Mouse (Mus musculus) myocyte (in vitro differentiated cells): ENCODE results near the gene Fbxo21. TPM values are rescaled to one million over a fixed set of nuclear protein-coding genes. Genes with fewer than 3 reads are reported as not detected.
A peak's percentile ranks its signal among the peaks of the same experiment; 100 is the strongest.

Experiments
- H3K27me3 ChIP-seq: one replicate; pipeline ENCODE4 v1.6.1; 2011; ENCODE audit not compliant: control insufficient read depth, insufficient read depth, insufficient read length
- H3K36me3 ChIP-seq: one replicate; pipeline ENCODE4 v1.6.1; 2011; ENCODE audit not compliant: control insufficient read depth, insufficient read depth
- H3K4me2 ChIP-seq: one replicate; pipeline ENCODE4 v1.6.1; 2011; ENCODE audit warnings: low read depth, control low read depth
- H3K4me3 ChIP-seq: one replicate; pipeline ENCODE4 v1.5.1; 2011; ENCODE audit warnings: mild to moderate bottlenecking, control low read depth, moderate library complexity
- H3K79me2 ChIP-seq: one replicate; pipeline ENCODE4 v1.6.1; 2011; ENCODE audit not compliant: control insufficient read depth, insufficient read depth
- H3ac ChIP-seq: one replicate; pipeline ENCODE4 v1.6.1; 2011; ENCODE audit not compliant: control insufficient read depth, insufficient read length
- CEBPB ChIP-seq: IDR thresholded peaks from 2 replicates; pipeline ENCODE4 v1.6.1; 2011; ENCODE audit warnings: mild to moderate bottlenecking, moderate library complexity; ENCODE audit not compliant: poor library complexity, insufficient read depth, severe bottlenecking
- E2F4 ChIP-seq: IDR thresholded peaks from one replicate; pipeline ENCODE4 v1.6.1; 2011; ENCODE audit warnings: mild to moderate bottlenecking, control low read depth, moderate library complexity; ENCODE audit not compliant: insufficient read depth
- MAX ChIP-seq: IDR thresholded peaks from one replicate; pipeline ENCODE4 v1.6.1; 2011; ENCODE audit warnings: low read depth, mild to moderate bottlenecking, control low read depth
- MYOD1 ChIP-seq, 3 experiments: IDR thresholded peaks; one replicate each; pipeline ENCODE4 v1.6.1; 2011; ENCODE audit warnings: control low read depth in 2 of 3, low read depth in 2 of 3, mild to moderate bottlenecking in 2 of 3, moderate library complexity in 1 of 3; ENCODE audit not compliant: insufficient read length in 2 of 3, control insufficient read depth in 1 of 3
- MYOG ChIP-seq, 3 experiments: IDR thresholded peaks; one replicate each; pipeline ENCODE4 v1.6.1; 2011; ENCODE audit warnings: control low read depth in 2 of 3, low read depth in 2 of 3, mild to moderate bottlenecking in 2 of 3; ENCODE audit not compliant: insufficient read length in 2 of 3, control insufficient read depth in 1 of 3, insufficient read depth in 1 of 3
- POLR2A ChIP-seq: IDR thresholded peaks from one replicate; pipeline ENCODE4 v1.6.1; 2011; ENCODE audit warnings: low read depth, mild to moderate bottlenecking, control low read depth, moderate library complexity; ENCODE audit not compliant: insufficient read length
- POLR2AphosphoS2 ChIP-seq: IDR thresholded peaks from one replicate; pipeline ENCODE4 v1.6.1; 2011; ENCODE audit warnings: low read depth, control low read depth; ENCODE audit not compliant: insufficient read length
- REST ChIP-seq: IDR thresholded peaks from one replicate; pipeline ENCODE4 v1.6.1; 2011; ENCODE audit warnings: mild to moderate bottlenecking, control low read depth, moderate library complexity; ENCODE audit not compliant: insufficient read depth, insufficient read length
- SRF ChIP-seq: IDR thresholded peaks from one replicate; pipeline ENCODE4 v1.6.1; 2011; ENCODE audit warnings: low read depth; ENCODE audit not compliant: control insufficient read depth, insufficient read length
- TCF12 ChIP-seq: IDR thresholded peaks from one replicate; pipeline ENCODE4 v1.6.1; 2011; ENCODE audit warnings: mild to moderate bottlenecking, control low read depth; ENCODE audit not compliant: poor library complexity, insufficient read depth, severe bottlenecking
- TCF3 ChIP-seq: IDR thresholded peaks from one replicate; pipeline ENCODE4 v1.6.1; 2011; ENCODE audit warnings: low read depth, control low read depth; ENCODE audit not compliant: insufficient read length
- USF1 ChIP-seq: IDR thresholded peaks from one replicate; pipeline ENCODE4 v1.6.1; 2011; ENCODE audit warnings: low read depth, mild to moderate bottlenecking, control low read depth, moderate library complexity
- polyA plus RNA-seq: library from polyadenylated mRNA; unstranded; fragments of >200 nt; fragmentation: generic; extraction: Trizol; gene quantifications from one replicate; pipeline ENCODE4 v1.2.1, GENCODE M21; 2012; ENCODE audit warnings: missing spikeins

Gene Fbxo21
- polyA plus RNA-seq, 1 experiment = 9.9 TPM

DNA sequence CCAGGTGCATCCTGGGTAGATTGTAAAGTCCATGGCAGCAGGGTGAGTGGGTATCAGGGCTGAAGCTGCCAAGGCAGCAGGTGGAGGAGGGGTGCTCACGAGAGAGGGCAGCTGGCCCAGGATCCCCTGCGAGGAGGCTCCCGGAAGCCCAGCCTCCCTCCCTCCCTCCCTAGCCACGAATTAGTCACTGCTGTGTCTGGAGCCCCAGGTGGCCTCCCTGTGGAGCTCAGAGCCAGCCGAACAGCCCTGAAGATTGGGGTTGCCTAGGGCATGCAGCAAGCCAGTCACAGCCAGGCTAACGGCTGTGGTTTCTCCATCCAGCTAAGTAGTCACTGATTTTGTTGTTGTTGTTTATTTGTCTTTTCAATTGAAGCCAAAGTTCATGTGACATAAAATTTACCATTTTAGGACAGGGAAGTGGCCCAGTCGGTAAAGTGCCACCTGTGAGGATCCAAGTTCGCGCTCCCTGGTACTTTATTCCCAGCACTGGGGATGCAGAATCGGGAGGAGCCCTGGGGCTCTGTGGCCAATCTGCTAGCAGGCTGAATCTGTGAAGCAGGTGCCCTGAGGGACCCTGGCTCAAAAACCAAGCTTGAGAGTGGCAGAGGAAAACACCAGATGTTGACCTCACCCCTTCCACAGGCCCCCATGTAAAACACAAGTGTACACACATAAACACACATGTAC is 61.4 kb downstream of the Fbxo21 start:
- no peaks in the 10 kb centered on the region for H3K79me2 ChIP-seq
- H3K36me3 ChIP-seq = no peaks in the 10 kb centered on the region
- no peak overlapping the region for H3K4me3 ChIP-seq
- H3K27me3 ChIP-seq = no peaks in the 10 kb centered on the region
- TF ChIP-seq TCF12 (no peak), MYOG (IDR thresholded peaks at IDR 0.05; ENCODE audit: control insufficient read depth in 1 of 3, insufficient read depth in 1 of 3, insufficient read length in 2 of 3, low read depth in 2 of 3) (peak in 1 of 3 experiments; percentile 67), REST (no peak), POLR2A (peak; percentile 9), CEBPB (no peak), TCF3 (no peak), MYOD1 (IDR thresholded peaks at IDR 0.05; ENCODE audit: control insufficient read depth in 1 of 3, insufficient read length in 2 of 3, low read depth in 2 of 3) (peak in 2 of 3 experiments; percentile 49 to 85), POLR2AphosphoS2 (no peak), E2F4 (no peak), SRF (no peak)
- no peak overlapping the region for H3ac ChIP-seq
- H3K4me2 ChIP-seq = peak overlapping the region; percentile 35

DNA sequence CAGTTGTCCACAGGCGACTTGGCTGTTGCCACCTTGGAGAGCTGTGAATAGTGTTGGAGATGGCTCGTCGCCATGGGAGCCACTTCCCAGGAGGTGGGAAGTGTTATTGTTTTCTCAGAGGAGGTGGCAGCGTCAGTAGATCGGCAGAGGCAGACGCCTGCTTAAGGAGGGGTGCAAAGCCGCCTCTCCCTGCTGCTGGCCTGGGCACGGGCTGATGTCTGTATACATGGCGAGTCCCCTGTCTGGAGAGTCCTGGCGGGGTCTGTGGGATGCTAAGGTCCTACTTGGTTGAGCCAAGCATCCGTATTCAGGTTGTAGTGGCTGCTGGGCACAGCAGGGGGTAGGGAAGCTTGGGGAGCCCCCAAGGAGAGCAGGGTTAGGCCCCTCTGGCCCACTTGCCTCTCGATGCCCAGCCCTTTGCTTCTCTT is 62.7 kb downstream of the Fbxo21 start:
- H3K79me2 ChIP-seq = no peaks in the 10 kb centered on the region
- TF ChIP-seq TCF12 (no peak), SRF (no peak), REST (no peak), E2F4 (no peak)
- H3K27me3 ChIP-seq = no peaks in the 10 kb centered on the region
- no peak overlapping the region for H3K4me2 ChIP-seq
- H3ac ChIP-seq = no peak overlapping the region
- no peak overlapping the region for H3K4me3 ChIP-seq
- no peaks in the 10 kb centered on the region for H3K36me3 ChIP-seq

DNA sequence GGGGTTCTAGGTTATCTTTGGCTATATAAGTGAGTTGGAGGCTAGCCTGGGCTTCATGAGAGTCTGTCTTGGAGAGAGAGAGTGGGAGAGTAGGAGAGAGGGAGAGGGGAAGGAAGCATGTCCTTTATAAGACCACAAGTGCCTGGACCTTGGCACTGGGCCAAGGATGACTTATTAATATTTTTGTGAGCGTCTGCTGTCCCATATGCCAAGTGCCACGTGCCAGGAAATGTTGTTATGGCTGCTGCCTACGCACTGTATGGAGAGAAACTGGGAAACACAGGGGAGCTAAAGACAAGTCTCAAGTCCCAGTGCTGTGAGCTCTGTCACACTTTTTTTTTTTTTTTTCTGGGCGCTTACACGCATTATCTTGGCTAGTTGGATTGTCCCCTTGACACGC is 66.1 kb downstream of the Fbxo21 start:
- H3K27me3 ChIP-seq = no peaks in the 10 kb centered on the region
- TF ChIP-seq CEBPB = no peak
- no peak for TF ChIP-seq SRF
- TF ChIP-seq E2F4 = no peak
- H3K36me3 ChIP-seq = no peaks in the 10 kb centered on the region
- no peak overlapping the region for H3K4me2 ChIP-seq
- no peaks in the 10 kb centered on the region for H3K79me2 ChIP-seq
- H3K4me3 ChIP-seq = no peak overlapping the region
- no peak overlapping the region for H3ac ChIP-seq

DNA sequence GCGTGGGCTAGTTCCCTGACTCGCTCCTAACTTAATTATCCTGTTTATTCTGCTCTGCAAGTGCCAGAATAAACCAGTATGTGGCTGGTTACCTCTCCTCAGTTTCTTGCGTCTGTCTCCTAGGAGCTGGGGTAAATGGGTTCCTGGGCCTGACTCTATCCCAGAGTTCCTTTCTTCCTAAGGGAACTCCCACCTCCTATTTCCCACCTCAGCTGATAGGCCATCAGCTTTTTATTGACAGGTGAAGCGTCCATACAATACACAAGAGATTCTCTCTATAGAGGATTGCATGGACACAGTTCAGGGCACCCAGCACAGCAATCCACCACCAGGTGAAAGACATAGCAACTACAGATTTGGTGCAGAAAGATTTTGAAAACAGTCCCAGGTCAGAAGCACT is 67.2 kb downstream of the Fbxo21 start:
- H3K27me3 ChIP-seq = no peaks in the 10 kb centered on the region
- TF ChIP-seq E2F4 (no peak), TCF12 (no peak), SRF (no peak), POLR2A (no peak), POLR2AphosphoS2 (no peak), MYOG (IDR thresholded peaks at IDR 0.05; ENCODE audit: control insufficient read depth in 1 of 3, insufficient read depth in 1 of 3, insufficient read length in 2 of 3, low read depth in 2 of 3) (no peak), USF1 (no peak), MYOD1 (IDR thresholded peaks at IDR 0.05; ENCODE audit: control insufficient read depth in 1 of 3, insufficient read length in 2 of 3, low read depth in 2 of 3) (no peak), CEBPB (no peak), TCF3 (no peak), REST (no peak), MAX (no peak)
- no peak overlapping the region for H3ac ChIP-seq
- H3K4me3 ChIP-seq = no peak overlapping the region
- H3K4me2 ChIP-seq = no peak overlapping the region
- H3K79me2 ChIP-seq = no peaks in the 10 kb centered on the region
- no peaks in the 10 kb centered on the region for H3K36me3 ChIP-seq

DNA sequence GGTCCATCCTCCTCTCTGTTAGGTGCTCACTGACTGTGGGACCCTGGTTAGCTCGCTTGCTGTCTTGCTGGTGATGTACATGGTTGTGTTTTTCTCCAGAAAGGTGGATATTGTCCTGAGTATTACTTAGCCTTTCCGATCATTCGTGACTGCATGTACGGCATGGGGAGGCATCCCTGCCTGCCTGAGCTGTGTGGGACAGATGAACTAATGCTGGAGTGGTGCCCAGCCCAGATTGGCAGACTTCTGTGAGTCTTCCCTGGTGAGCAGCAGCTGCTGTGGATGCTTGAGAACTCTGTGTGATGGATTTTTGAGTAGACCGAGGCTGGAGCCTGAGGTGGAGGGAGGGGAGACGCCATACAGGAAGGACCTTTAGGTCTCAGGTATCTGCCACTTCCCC is 68.4 kb downstream of the Fbxo21 start:
- Histone ChIP-seq H3K4me3 (no peak overlapping the region), H3K36me3 (no peaks in the 10 kb centered on the region)
- TF ChIP-seq TCF12 (no peak), MYOG (IDR thresholded peaks at IDR 0.05; ENCODE audit: control insufficient read depth in 1 of 3, insufficient read depth in 1 of 3, insufficient read length in 2 of 3, low read depth in 2 of 3) (peak in 1 of 3 experiments; percentile 6), POLR2AphosphoS2 (no peak), USF1 (no peak), E2F4 (no peak), TCF3 (no peak), CEBPB (no peak)

More for the DNA sequence above, 68.4 kb downstream of the Fbxo21 start:
- H3ac ChIP-seq = no peak overlapping the region
- no peaks in the 10 kb centered on the region for H3K79me2 ChIP-seq
- no peak overlapping the region for H3K4me2 ChIP-seq
- H3K27me3 ChIP-seq = no peaks in the 10 kb centered on the region
